Mouse (Mus musculus) thymus, adult 2 months (tissue): ENCODE measurements around the gene Esr1. TPM values are rescaled to one million over a fixed set of nuclear protein-coding genes. Genes with fewer than 3 reads are reported as not detected.

Experiments used
- DNase-seq: peaks from one replicate; pipeline ENCODE4 v3.0.0; 2021
- H3K27ac ChIP-seq: fragments of 200-500 bp; 2 replicates; pipeline ENCODE4 v1.5.1; 2012; ENCODE audit warnings: low read length, control low read depth; ENCODE audit not compliant: control insufficient read depth, insufficient read depth
- H3K27me3 ChIP-seq: fragments of 200-500 bp; 2 replicates; pipeline ENCODE4 v1.6.1; 2012; ENCODE audit warnings: mild to moderate bottlenecking, low read length, moderate library complexity, mixed read lengths; ENCODE audit not compliant: control insufficient read depth, insufficient read depth
- H3K36me3 ChIP-seq: fragments of 200-500 bp; 2 replicates; pipeline ENCODE4 v1.6.1; 2012; ENCODE audit warnings: mild to moderate bottlenecking, low read length, moderate library complexity; ENCODE audit not compliant: control insufficient read depth, insufficient read depth
- H3K4me1 ChIP-seq: fragments of 200-500 bp; replicated peaks from 2 replicates; pipeline ENCODE4 v1.6.1; 2012; ENCODE audit warnings: low read length; ENCODE audit not compliant: control insufficient read depth, insufficient read depth
- H3K4me3 ChIP-seq: fragments of 200-500 bp; 2 replicates; pipeline ENCODE4 v1.5.1; 2012; ENCODE audit warnings: mild to moderate bottlenecking, low read length, control low read depth, moderate library complexity; ENCODE audit not compliant: control insufficient read depth, insufficient read depth
- CTCF ChIP-seq: fragments of 200-500 bp; IDR thresholded peaks from 2 replicates; pipeline ENCODE4 v1.5.1; 2012; ENCODE audit warnings: mild to moderate bottlenecking, control low read depth, low read length, moderate library complexity, borderline replicate concordance; ENCODE audit not compliant: control insufficient read depth, poor library complexity, insufficient read depth; ENCODE audit errors: extremely low read depth
- POLR2A ChIP-seq: fragments of 200-500 bp; IDR thresholded peaks from 2 replicates; pipeline ENCODE4 v1.6.1; 2012; ENCODE audit warnings: mild to moderate bottlenecking, low read length, control low read depth, moderate library complexity; ENCODE audit not compliant: control insufficient read depth, poor library complexity, insufficient read depth; ENCODE audit errors: extremely low read depth
- WGBS: fragments of 180-500 bp; shearing (Covaris S2); methylation state at CpG from one replicate; pipeline ENCODE4 v1.1.7; 2018; 5-methylcytosine and 5-hydroxymethylcytosine counted together
- polyA plus RNA-seq: library from polyadenylated mRNA; depleted of rRNA; stranded (reverse); fragments of >200 nt; gene quantifications from 2 replicates; pipeline ENCODE4 v1.2.3, GENCODE M21; 2012; rRNA removed

The Esr1 gene
- polyA plus RNA-seq, 1 experiment = 3.4 TPM

DNA sequence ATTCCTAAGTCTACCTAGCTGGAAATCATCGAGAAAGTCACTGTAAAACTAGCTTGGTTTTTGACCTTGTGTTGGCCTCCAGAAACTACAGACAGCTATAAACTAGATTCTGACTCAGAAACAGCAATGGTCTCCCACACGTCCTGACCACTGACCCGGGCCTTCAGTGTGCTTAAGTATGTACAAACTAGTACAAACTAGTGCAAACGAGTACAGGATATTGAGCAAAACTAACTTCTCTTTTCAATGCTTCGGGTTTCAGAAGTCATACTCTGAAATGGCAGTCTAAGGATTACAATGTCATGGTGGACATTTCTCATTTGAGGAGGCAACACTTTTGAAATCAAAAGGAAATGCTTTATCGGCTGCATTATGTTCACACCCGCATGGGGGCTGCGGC lies 433.1 kb downstream of the Esr1 start:
- no peak for DNase-seq
- H3K4me1 ChIP-seq = no peaks in the 10 kb centered on the region
- H3K4me3 ChIP-seq = no peak overlapping the region
- peaks cover 49% of the 10 kb centered on the region for H3K36me3 ChIP-seq
- H3K27ac ChIP-seq = no peak overlapping the region
- no peaks in the 10 kb centered on the region for H3K27me3 ChIP-seq
- 95% methylated on average over 8 of the region's 8 CpGs for WGBS
- TF ChIP-seq CTCF (no peak), POLR2A (no peak)

- no peak for DNase-seq
- Histone ChIP-seq H3K4me3 (no peak overlapping the region), H3K4me1 (no peaks in the 10 kb centered on the region), H3K27ac (no peak overlapping the region), H3K27me3 (no peaks in the 10 kb centered on the region), H3K36me3 (peaks cover 49% of the 10 kb centered on the region)
- TF ChIP-seq POLR2A (no peak), CTCF (no peak)
- WGBS = 94% methylated on average over 7 of the region's 7 CpGs
Observed at GRCm38 (mm10) chr10:5045213-5045612, 433.8 kb downstream of the Esr1 start.

DNA sequence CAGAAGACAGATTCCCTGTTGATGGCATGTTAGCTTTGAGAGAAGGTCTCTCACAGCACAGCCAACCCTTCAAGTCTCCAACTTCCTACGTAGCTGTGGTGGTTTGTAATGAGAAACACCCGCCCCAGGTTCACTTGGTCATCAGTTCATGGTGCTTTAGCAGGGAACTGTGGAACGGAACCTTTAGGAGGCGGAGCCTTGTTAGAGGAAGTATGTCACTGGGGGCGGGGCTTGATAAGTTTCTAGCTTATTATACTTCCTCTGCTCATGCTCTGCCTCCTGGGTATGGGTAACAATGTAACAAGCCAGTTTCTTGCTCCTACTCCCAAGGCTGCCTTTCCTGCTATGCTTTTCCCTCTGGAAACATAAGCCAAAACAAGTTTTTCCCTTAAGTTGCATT lies 434.3 kb downstream of the Esr1 start:
- WGBS = 98% methylated on average over 5 of the region's 5 CpGs
- Histone ChIP-seq H3K4me3 (no peak overlapping the region), H3K27ac (no peak overlapping the region), H3K4me1 (no peaks in the 10 kb centered on the region), H3K36me3 (peaks cover 49% of the 10 kb centered on the region), H3K27me3 (no peaks in the 10 kb centered on the region)
- TF ChIP-seq CTCF (no peak), POLR2A (no peak)
- no peak for DNase-seq

Other genes with a start within 250 kb of the Esr1 start
- gene Zbtb2, start 223.5 kb upstream of the Esr1 start, polyA plus RNA-seq = 32.8 and 37.9 TPM in 2 replicates
- gene Rmnd1, start 179.2 kb upstream of the Esr1 start, polyA plus RNA-seq = 32.2 and 43.6 TPM in 2 replicates
- gene Armt1, start 179.1 kb upstream of the Esr1 start, polyA plus RNA-seq = 22.1 and 23.1 TPM in 2 replicates
- 0.24 and 0.33 TPM in 2 replicates for gene Ccdc170, start 129.1 kb upstream of the Esr1 start, polyA plus RNA-seq